Mouse (Mus musculus): ENCODE measurements around the gene Map3k1. TPM values are rescaled to one million over a fixed set of nuclear protein-coding genes. Genes with fewer than 3 reads are reported as not detected.

Gene Map3k1
- polyA plus RNA-seq, 1 experiment, result 34.5 TPM

DNA sequence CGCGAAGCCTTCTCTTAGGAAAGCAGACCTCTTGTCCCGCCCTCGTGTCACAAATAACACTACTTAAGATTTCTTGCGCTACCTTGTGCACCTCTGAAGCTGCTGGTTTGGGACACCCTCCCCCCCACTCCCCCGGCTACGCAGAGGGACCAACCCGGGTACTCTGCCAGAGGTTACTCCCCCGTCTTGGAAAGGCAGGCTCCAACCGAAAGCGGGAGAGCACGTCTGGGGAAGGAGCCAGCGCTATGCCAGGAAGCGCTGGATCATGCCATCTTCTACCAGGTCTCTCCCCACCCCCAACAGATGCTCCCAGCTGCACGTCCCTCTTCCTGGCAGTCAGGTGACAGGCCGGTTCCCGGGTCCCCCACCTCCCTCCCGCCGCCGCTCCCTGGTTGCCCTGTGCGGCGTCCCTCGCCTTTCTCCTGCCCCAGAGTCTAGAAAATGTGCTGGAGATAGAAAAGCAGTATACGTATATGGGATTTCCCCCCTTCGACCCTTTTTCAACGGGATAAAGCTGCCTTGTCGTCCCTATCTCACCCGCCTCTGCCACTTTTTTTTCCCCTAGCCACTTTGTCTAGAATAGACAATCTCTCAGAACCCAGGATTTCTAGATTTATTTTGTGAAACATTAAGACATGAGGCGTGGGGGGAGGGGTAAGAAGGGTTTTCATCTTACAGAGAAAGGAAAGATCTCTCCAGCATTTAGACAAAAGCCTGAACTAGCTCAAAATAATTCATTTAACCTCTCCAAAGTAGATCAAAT, 854 bp upstream of the Map3k1 start:
- peak overlapping the region; percentile 81 for H3K4me3 ChIP-seq (ENCODE audit: low read depth, low read length)
- no peaks in the 10 kb centered on the region for H3K36me3 ChIP-seq (ENCODE audit: control insufficient read depth, insufficient read depth, low read length, poor library complexity, severe bottlenecking)
- no peaks in the 10 kb centered on the region for H3K9me3 ChIP-seq (replicated peaks; ENCODE audit: control insufficient read depth, insufficient read depth, low read length, poor library complexity, severe bottlenecking)
- peak overlapping the region; percentile 100 for H3K9ac ChIP-seq (ENCODE audit: low read depth, poor library complexity, severe bottlenecking)
- H3K27ac ChIP-seq (ENCODE audit: insufficient read depth, low read length), result peak overlapping the region; percentile 2; the same call in 1 of the 2 replicates
- TF ChIP-seq POLR2A (IDR thresholded peaks at IDR 0.05; ENCODE audit: insufficient read depth, low read length) (peak; percentile 14), CTCF (IDR thresholded peaks at IDR 0.05; ENCODE audit: low read depth, low read length) (no peak), EP300 (IDR thresholded peaks at IDR 0.05; ENCODE audit: insufficient read depth, low read depth, low read length) (0 out of 2 replicates have a peak, but pooled peaks have one; percentile 68)
- H3K27me3 ChIP-seq (ENCODE audit: control insufficient read depth, insufficient read depth, low read length, poor library complexity, severe bottlenecking), result 0 out of 2 replicates have a peak, but pooled peaks cover 1% of the 10 kb centered on the region
- no peaks in the 10 kb centered on the region for H3K4me1 ChIP-seq (ENCODE audit: control insufficient read depth, insufficient read depth, low read length)

DNA sequence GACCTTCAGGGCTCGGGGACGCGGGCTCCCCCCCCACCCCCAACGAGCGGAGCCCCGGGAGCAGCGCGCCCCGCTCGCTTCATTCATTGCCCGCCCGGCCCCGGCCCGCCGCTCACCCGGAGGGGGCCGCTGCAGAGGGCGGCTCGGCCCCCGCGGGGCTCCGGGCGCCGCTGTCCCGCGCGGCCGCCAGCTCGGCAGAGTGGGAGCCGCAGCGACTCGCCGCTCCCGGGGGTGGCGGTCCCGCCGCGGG, 481 bp downstream of the Map3k1 start:
- Histone ChIP-seq H3K36me3 (ENCODE audit: control insufficient read depth, insufficient read depth, low read length, poor library complexity, severe bottlenecking) (no peaks in the 10 kb centered on the region), H3K4me3 (ENCODE audit: low read depth, low read length) (peak overlapping the region; percentile 86), H3K4me1 (ENCODE audit: control insufficient read depth, insufficient read depth, low read length) (no peaks in the 10 kb centered on the region), H3K27ac (ENCODE audit: insufficient read depth, low read length) (no peak overlapping the region), H3K9me3 (replicated peaks; ENCODE audit: control insufficient read depth, insufficient read depth, low read length, poor library complexity, severe bottlenecking) (no peaks in the 10 kb centered on the region), H3K9ac (ENCODE audit: low read depth, poor library complexity, severe bottlenecking) (peak overlapping the region; percentile 100), H3K27me3 (ENCODE audit: control insufficient read depth, insufficient read depth, low read length, poor library complexity, severe bottlenecking) (0 out of 2 replicates have a peak, but pooled peaks cover 1% of the 10 kb centered on the region)
- no peak for TF ChIP-seq CTCF (IDR thresholded peaks at IDR 0.05; ENCODE audit: low read depth, low read length)
- TF ChIP-seq POLR2A (IDR thresholded peaks at IDR 0.05; ENCODE audit: insufficient read depth, low read length), result no peak
- no peak for TF ChIP-seq EP300 (IDR thresholded peaks at IDR 0.05; ENCODE audit: insufficient read depth, low read depth, low read length)

DNA sequence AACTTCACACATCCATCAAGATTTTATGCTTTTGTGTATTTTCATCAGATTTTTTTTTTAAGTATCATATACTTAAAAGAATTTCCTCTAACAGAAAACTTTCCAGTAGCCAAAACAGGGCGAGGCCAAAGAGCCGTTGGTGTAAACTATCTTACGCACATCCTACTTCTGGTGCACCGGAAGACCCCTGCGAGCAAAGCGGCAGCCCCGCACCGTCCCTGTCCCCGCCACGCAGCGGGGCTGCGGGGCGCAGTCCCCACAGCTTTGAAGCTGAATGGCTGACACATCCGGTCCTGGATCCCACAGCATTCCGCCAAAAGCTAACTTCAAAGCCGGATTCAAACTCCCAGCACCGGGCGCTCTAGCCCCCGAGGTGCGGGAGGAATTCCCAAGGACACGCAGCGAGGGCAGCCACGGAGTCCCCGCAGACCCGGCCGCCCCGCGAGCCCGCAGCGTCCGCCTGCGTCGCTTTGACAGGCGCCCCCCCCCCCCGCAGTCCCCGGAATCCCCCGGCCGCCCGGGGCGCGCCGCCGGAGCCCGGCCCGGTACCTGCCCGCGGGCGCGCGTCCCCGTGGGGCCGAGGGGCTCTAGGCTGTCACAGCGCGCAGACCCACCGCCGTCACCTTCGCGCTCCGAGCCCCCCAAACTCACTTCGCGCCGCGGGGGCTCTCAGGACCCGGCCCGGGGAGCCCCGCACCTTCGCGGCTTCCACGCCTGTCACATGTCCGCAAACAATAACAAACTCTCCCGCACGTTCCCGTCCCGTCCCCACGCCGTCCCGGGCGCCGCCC, 1.0 kb downstream of the Map3k1 start:
- TF ChIP-seq POLR2A (IDR thresholded peaks at IDR 0.05; ENCODE audit: insufficient read depth, low read length) (no peak), EP300 (IDR thresholded peaks at IDR 0.05; ENCODE audit: insufficient read depth, low read depth, low read length) (no peak), CTCF (IDR thresholded peaks at IDR 0.05; ENCODE audit: low read depth, low read length) (no peak)
- Histone ChIP-seq H3K36me3 (ENCODE audit: control insufficient read depth, insufficient read depth, low read length, poor library complexity, severe bottlenecking) (no peaks in the 10 kb centered on the region), H3K9me3 (replicated peaks; ENCODE audit: control insufficient read depth, insufficient read depth, low read length, poor library complexity, severe bottlenecking) (no peaks in the 10 kb centered on the region), H3K27me3 (ENCODE audit: control insufficient read depth, insufficient read depth, low read length, poor library complexity, severe bottlenecking) (0 out of 2 replicates have a peak, but pooled peaks cover 1% of the 10 kb centered on the region), H3K4me1 (ENCODE audit: control insufficient read depth, insufficient read depth, low read length) (no peaks in the 10 kb centered on the region), H3K9ac (ENCODE audit: low read depth, poor library complexity, severe bottlenecking) (peak overlapping the region; percentile 100), H3K27ac (ENCODE audit: insufficient read depth, low read length) (no peak overlapping the region), H3K4me3 (ENCODE audit: low read depth, low read length) (peak overlapping the region; percentile 86)

DNA sequence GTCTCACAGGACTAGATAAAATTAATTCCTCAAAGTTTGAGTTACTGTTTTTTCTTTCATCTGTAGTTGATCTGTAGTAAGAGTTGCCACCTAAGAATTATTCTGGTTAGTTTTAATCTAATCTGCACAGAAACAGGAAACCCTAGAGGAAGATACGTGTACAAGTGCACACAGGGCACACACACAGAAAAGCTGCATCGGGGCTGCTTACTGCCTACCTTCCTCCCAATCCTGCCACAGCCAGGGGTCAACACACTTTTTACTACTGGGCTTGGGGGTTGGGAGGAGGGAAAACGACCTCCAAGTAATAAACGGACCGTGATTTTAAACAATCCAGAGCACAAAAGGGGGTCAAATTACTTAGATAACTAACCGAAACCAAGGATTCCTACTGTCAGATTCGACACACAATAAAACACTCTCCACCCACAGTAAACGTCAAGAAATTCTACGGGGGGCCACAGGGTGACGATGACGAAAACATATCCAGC, 1.6 kb downstream of the Map3k1 start:
- Histone ChIP-seq H3K9ac (ENCODE audit: low read depth, poor library complexity, severe bottlenecking) (peak overlapping the region; percentile 100), H3K27me3 (ENCODE audit: control insufficient read depth, insufficient read depth, low read length, poor library complexity, severe bottlenecking) (0 out of 2 replicates have a peak, but pooled peaks cover 1% of the 10 kb centered on the region), H3K36me3 (ENCODE audit: control insufficient read depth, insufficient read depth, low read length, poor library complexity, severe bottlenecking) (no peaks in the 10 kb centered on the region), H3K27ac (ENCODE audit: insufficient read depth, low read length) (no peak overlapping the region), H3K4me1 (ENCODE audit: control insufficient read depth, insufficient read depth, low read length) (peaks cover 2% of the 10 kb centered on the region), H3K9me3 (replicated peaks; ENCODE audit: control insufficient read depth, insufficient read depth, low read length, poor library complexity, severe bottlenecking) (no peaks in the 10 kb centered on the region), H3K4me3 (ENCODE audit: low read depth, low read length) (peak overlapping the region; percentile 30)
- TF ChIP-seq CTCF (IDR thresholded peaks at IDR 0.05; ENCODE audit: low read depth, low read length), result no peak
- TF ChIP-seq POLR2A (IDR thresholded peaks at IDR 0.05; ENCODE audit: insufficient read depth, low read length), result no peak
- no peak for TF ChIP-seq EP300 (IDR thresholded peaks at IDR 0.05; ENCODE audit: insufficient read depth, low read depth, low read length)

DNA sequence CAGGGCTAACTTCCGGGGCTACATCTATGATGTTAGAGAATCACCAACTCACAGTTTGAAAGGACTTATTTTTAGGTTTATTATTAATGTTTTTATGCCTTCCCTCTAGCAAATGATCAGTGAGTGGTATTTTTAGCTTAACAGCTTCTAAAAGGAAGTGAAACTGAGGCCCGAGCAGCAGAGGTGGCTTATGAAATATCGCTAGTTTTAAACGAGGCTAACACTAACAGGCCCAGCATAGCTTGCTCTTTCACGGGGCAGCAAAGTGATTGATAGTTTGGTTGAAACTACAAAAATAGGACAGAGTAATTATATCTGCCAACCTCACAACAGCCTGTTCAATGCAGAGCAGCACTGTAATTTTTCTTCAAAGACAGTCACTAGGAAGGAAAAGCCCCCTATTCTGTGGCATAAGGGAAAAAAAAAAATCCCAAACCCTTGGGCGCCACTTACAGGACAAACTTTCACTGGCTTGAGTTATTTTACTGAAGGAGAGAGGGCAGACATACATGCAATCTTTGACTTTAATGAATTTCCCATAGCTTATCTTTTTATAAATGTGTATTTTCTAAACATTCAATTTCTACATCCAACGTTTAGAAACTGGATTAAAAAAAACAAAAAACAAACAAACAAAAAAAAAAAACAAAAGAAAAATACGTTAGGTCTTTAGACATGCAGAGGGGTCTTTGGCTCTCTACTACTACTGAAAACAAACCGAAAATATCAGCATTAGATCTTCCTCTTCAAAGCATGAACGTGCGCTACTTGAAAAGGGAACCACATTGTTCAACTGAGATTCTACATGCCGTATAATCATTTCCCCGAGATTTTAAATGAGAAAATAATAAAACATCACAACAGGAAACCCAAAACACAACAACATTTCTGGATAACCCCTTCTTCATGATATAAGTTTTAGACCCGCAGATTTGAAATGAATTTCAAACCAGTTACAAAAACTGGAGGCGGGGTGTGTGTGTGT, 2.8 kb downstream of the Map3k1 start:
- Histone ChIP-seq H3K9ac (ENCODE audit: low read depth, poor library complexity, severe bottlenecking) (no peak overlapping the region), H3K27me3 (ENCODE audit: control insufficient read depth, insufficient read depth, low read length, poor library complexity, severe bottlenecking) (no peaks in the 10 kb centered on the region), H3K36me3 (ENCODE audit: control insufficient read depth, insufficient read depth, low read length, poor library complexity, severe bottlenecking) (no peaks in the 10 kb centered on the region), H3K4me1 (ENCODE audit: control insufficient read depth, insufficient read depth, low read length) (peaks cover 2% of the 10 kb centered on the region), H3K4me3 (ENCODE audit: low read depth, low read length) (no peak overlapping the region), H3K9me3 (replicated peaks; ENCODE audit: control insufficient read depth, insufficient read depth, low read length, poor library complexity, severe bottlenecking) (no peaks in the 10 kb centered on the region), H3K27ac (ENCODE audit: insufficient read depth, low read length) (no peak overlapping the region)
- TF ChIP-seq POLR2A (IDR thresholded peaks at IDR 0.05; ENCODE audit: insufficient read depth, low read length) (no peak), CTCF (IDR thresholded peaks at IDR 0.05; ENCODE audit: low read depth, low read length) (no peak), EP300 (IDR thresholded peaks at IDR 0.05; ENCODE audit: insufficient read depth, low read depth, low read length) (no peak)

All from ES-Bruce4 (cell line).